Mouse (Mus musculus) ovary, postnatal 10 days (tissue): ENCODE measurements at regions not wholly inside any gene's neighbourhood (a gene's known extent, or its start where the extent isn't known, plus 50 kb on each side); places are given as distances from the start of the nearest gene placed in this dataset.

ENCODE experiments used
- DNase-seq: peaks from one replicate; pipeline ENCODE4 v3.0.0; 2022; ENCODE audit warnings: low spot score

GRCm38 (mm10) chr13:101216897-101217480 lies 383.8 kb upstream of the Slc30a5 start:
- no peak for DNase-seq

GRCm38 (mm10) chr13:101216421-101216820 lies 383.2 kb upstream of the Slc30a5 start:
- DNase-seq, result no peak

GRCm38 (mm10) chr13:101215792-101216221 lies 382.6 kb upstream of the Slc30a5 start:
- no peak for DNase-seq

- DNase-seq, result no peak
Measured at GRCm38 (mm10) chr13:101215131-101215641, 382.0 kb upstream of the Slc30a5 start.

GRCm38 (mm10) chr13:101214094-101214493 lies 380.9 kb upstream of the Slc30a5 start:
- no peak for DNase-seq

GRCm38 (mm10) chr13:101213121-101213916 lies 380.1 kb upstream of the Slc30a5 start:
- no peak for DNase-seq

- no peak for DNase-seq
Measured at GRCm38 (mm10) chr13:101212341-101212895, 379.2 kb upstream of the Slc30a5 start.

GRCm38 (mm10) chr13:101208788-101209187 lies 375.6 kb upstream of the Slc30a5 start:
- DNase-seq, result no peak

GRCm38 (mm10) chr13:101203463-101203862 lies 370.2 kb upstream of the Slc30a5 start:
- DNase-seq, result no peak

- no peak for DNase-seq
Measured at GRCm38 (mm10) chr13:101202565-101203313, 369.5 kb upstream of the Slc30a5 start.

GRCm38 (mm10) chr13:101190249-101190830 lies 357.1 kb upstream of the Slc30a5 start:
- DNase-seq, result no peak

GRCm38 (mm10) chr13:101182387-101182786 lies 349.2 kb upstream of the Slc30a5 start:
- no peak for DNase-seq

- no peak for DNase-seq
Measured at GRCm38 (mm10) chr13:101175017-101175689, 341.9 kb upstream of the Slc30a5 start.

- DNase-seq, result no peak
Measured at GRCm38 (mm10) chr13:101161768-101162167, 328.5 kb upstream of the Slc30a5 start.

- DNase-seq, result no peak
Measured at GRCm38 (mm10) chr13:101159878-101160277, 326.7 kb upstream of the Slc30a5 start.

GRCm38 (mm10) chr13:101153760-101154159 lies 320.5 kb upstream of the Slc30a5 start:
- DNase-seq, result no peak

- no peak for DNase-seq
Measured at GRCm38 (mm10) chr13:101142761-101143160, 309.5 kb upstream of the Slc30a5 start.

GRCm38 (mm10) chr13:101142104-101142735 lies 309.0 kb upstream of the Slc30a5 start:
- no peak for DNase-seq

- DNase-seq, result no peak
Measured at GRCm38 (mm10) chr13:101129466-101129865, 296.2 kb upstream of the Slc30a5 start.

- no peak for DNase-seq
Measured at GRCm38 (mm10) chr13:101127808-101128207, 294.6 kb upstream of the Slc30a5 start.

GRCm38 (mm10) chr13:101127262-101127661 lies 294.0 kb upstream of the Slc30a5 start:
- no peak for DNase-seq
